Mouse (Mus musculus) heart, postnatal 0 days (tissue): ENCODE measurements around the gene Psap. TPM values are rescaled to one million over a fixed set of nuclear protein-coding genes. Genes with fewer than 3 reads are reported as not detected.

Experiments used
- ATAC-seq: fragments of 200-750 bp; cut with Nextera tagmentation; 2 replicates; pipeline ENCODE4 v1.8.0; 2017; ENCODE audit warnings: low read depth, moderate number of reproducible peaks, moderate library complexity; ENCODE audit not compliant: insufficient read depth
- DNase-seq: peaks from one replicate; pipeline ENCODE4 v3.0.0-alpha.2; 2016; ENCODE audit warnings: low spot score
- H3K27ac ChIP-seq: fragments of 300-500 bp; sonication (generic); 2 replicates; pipeline ENCODE4 v1.5.1; 2014; ENCODE audit warnings: low read depth, mild to moderate bottlenecking
- H3K27me3 ChIP-seq: fragments of 300-500 bp; sonication (generic); 2 replicates; pipeline ENCODE4 v1.6.1; 2014; ENCODE audit warnings: low read length, mixed read lengths; ENCODE audit not compliant: control insufficient read depth, insufficient read depth
- H3K36me3 ChIP-seq: fragments of 300-500 bp; sonication (generic); replicated peaks from 2 replicates; pipeline ENCODE4 v1.6.1; 2014; ENCODE audit warnings: low read length, mixed read lengths; ENCODE audit not compliant: control insufficient read depth, insufficient read depth
- H3K4me1 ChIP-seq: fragments of 300-500 bp; sonication (generic); 2 replicates; pipeline ENCODE4 v1.6.1; 2014; ENCODE audit warnings: antibody characterized with exemption; ENCODE audit not compliant: control insufficient read depth, insufficient read depth
- H3K4me2 ChIP-seq: fragments of 300-500 bp; sonication (generic); 2 replicates; pipeline ENCODE4 v1.6.1; 2014; ENCODE audit warnings: low read depth, mild to moderate bottlenecking, low read length, moderate library complexity
- H3K4me3 ChIP-seq: fragments of 300-500 bp; sonication (generic); 2 replicates; pipeline ENCODE4 v1.5.1; 2014; ENCODE audit warnings: low read depth, low read length
- H3K9ac ChIP-seq: fragments of 300-500 bp; sonication (generic); replicated peaks from 2 replicates; pipeline ENCODE4 v1.6.1; 2014; ENCODE audit warnings: low read depth, low read length, mixed read lengths
- H3K9me3 ChIP-seq: fragments of 300-500 bp; sonication (generic); replicated peaks from 2 replicates; pipeline ENCODE4 v1.6.1; 2016; ENCODE audit warnings: low read length; ENCODE audit not compliant: control insufficient read depth
- CTCF ChIP-seq: IDR thresholded peaks from 2 replicates; pipeline ENCODE4 v1.5.1; 2016; ENCODE audit warnings: antibody characterized with exemption, control low read depth, low read depth
- EP300 ChIP-seq: IDR thresholded peaks from 2 replicates; pipeline ENCODE4 v1.6.1; 2016; ENCODE audit warnings: antibody characterized with exemption, low read depth
- WGBS: fragments of 180-500 bp; shearing (Covaris S2); extraction: QIAGEN DNeasy Blood & Tissue Kit; methylation state at CpG from one replicate; pipeline ENCODE4 v1.1.7; 2014; 5-methylcytosine and 5-hydroxymethylcytosine counted together
- polyA plus RNA-seq: library from polyadenylated mRNA; unstranded; fragments of >200 nt; fragmentation: Nextera tagmentation; extraction: Ambion mirVana; gene quantifications from 2 replicates; pipeline ENCODE4 v1.2.1, GENCODE M21; 2015
- total RNA-seq: library from RNA; depleted of rRNA; stranded (reverse); fragments of >200 nt; gene quantifications from 2 replicates; pipeline ENCODE4 v1.2.3, GENCODE M21; 2014; ENCODE audit warnings: low replicate concordance

The Psap gene
- total and polyA plus RNA-seq, 2 experiments from 2014 or later = 139 to 479 TPM

GRCm38 (mm10) chr10:60278786-60279185 is 1.4 kb downstream of the Psap start:
- no peak for ATAC-seq
- no peaks in the 10 kb centered on the region for H3K27me3 ChIP-seq
- no peak for DNase-seq
- H3K4me1 ChIP-seq = peaks cover 60% of the 10 kb centered on the region
- TF ChIP-seq EP300 (no peak), CTCF (no peak)
- WGBS = 76% methylated on average over 3 of the region's 3 CpGs
- H3K4me2 ChIP-seq = peak overlapping the region; percentile 90
- no peaks in the 10 kb centered on the region for H3K9me3 ChIP-seq
- 0 out of 2 replicates have a peak overlapping the region, but pooled peaks have one; percentile 12 for H3K9ac ChIP-seq
- H3K27ac ChIP-seq = no peak overlapping the region
- H3K36me3 ChIP-seq = 0 out of 2 replicates have a peak, but pooled peaks cover 4% of the 10 kb centered on the region
- H3K4me3 ChIP-seq = peak overlapping the region; percentile 89

GRCm38 (mm10) chr10:60279290-60279940 is 2.0 kb downstream of the Psap start:
- Histone ChIP-seq H3K4me3 (peak overlapping the region; percentile 89), H3K27ac (peak overlapping the region; percentile 12), H3K27me3 (no peaks in the 10 kb centered on the region), H3K4me1 (peaks cover 66% of the 10 kb centered on the region), H3K4me2 (peak overlapping the region; percentile 90), H3K9ac (no peak overlapping the region; the same call in 1 of the 2 replicates), H3K36me3 (0 out of 2 replicates have a peak, but pooled peaks cover 4% of the 10 kb centered on the region), H3K9me3 (no peaks in the 10 kb centered on the region)
- TF ChIP-seq EP300 (no peak), CTCF (no peak)
- ATAC-seq (no peak), DNase-seq (no peak)
- WGBS = 58% methylated on average over 8 of the region's 8 CpGs

GRCm38 (mm10) chr10:60279941-60280301 is 2.5 kb downstream of the Psap start:
- no peak overlapping the region for H3K9ac ChIP-seq
- DNase-seq (no peak), ATAC-seq (no peak)
- TF ChIP-seq EP300 (no peak), CTCF (no peak)
- peaks cover 71% of the 10 kb centered on the region for H3K4me1 ChIP-seq
- H3K4me3 ChIP-seq = 0 out of 2 replicates have a peak overlapping the region, but pooled peaks have one; percentile 1
- H3K4me2 ChIP-seq = peak overlapping the region; percentile 90
- H3K27me3 ChIP-seq = no peaks in the 10 kb centered on the region
- H3K36me3 ChIP-seq = 0 out of 2 replicates have a peak, but pooled peaks cover 4% of the 10 kb centered on the region
- no peaks in the 10 kb centered on the region for H3K9me3 ChIP-seq
- H3K27ac ChIP-seq = peak overlapping the region; percentile 12
- WGBS = 78% methylated on average over 9 of the region's 9 CpGs

- Histone ChIP-seq H3K4me2 (peak overlapping the region; percentile 90), H3K27ac (0 out of 2 replicates have a peak overlapping the region, but pooled peaks have one; percentile 12), H3K27me3 (no peaks in the 10 kb centered on the region), H3K4me1 (peaks cover 75% of the 10 kb centered on the region), H3K9ac (no peak overlapping the region), H3K9me3 (no peaks in the 10 kb centered on the region), H3K4me3 (no peak overlapping the region), H3K36me3 (0 out of 2 replicates have a peak, but pooled peaks cover 4% of the 10 kb centered on the region)
- no peak for ATAC-seq
- 74% methylated on average over 6 of the region's 6 CpGs for whole genome bisulfite sequencing
- DNase-seq = no peak
- TF ChIP-seq EP300 (no peak), CTCF (no peak)
Measured at GRCm38 (mm10) chr10:60280353-60280752, 2.9 kb downstream of the Psap start.

GRCm38 (mm10) chr10:60281571-60282050 is 4.2 kb downstream of the Psap start:
- H3K9me3 ChIP-seq = no peaks in the 10 kb centered on the region
- peak overlapping the region; percentile 77 for H3K27ac ChIP-seq
- H3K4me2 ChIP-seq = peak overlapping the region; percentile 19; the same call in 1 of the 2 replicates
- no peaks in the 10 kb centered on the region for H3K27me3 ChIP-seq
- DNase-seq (no peak), ATAC-seq (no peak)
- TF ChIP-seq EP300 = no peak
- TF ChIP-seq CTCF = no peak
- H3K4me1 ChIP-seq = peaks cover 86% of the 10 kb centered on the region
- H3K36me3 ChIP-seq = 0 out of 2 replicates have a peak, but pooled peaks cover 4% of the 10 kb centered on the region
- WGBS = 80% methylated on average over 9 of the region's 9 CpGs
- no peak overlapping the region for H3K9ac ChIP-seq
- no peak overlapping the region for H3K4me3 ChIP-seq
